Mouse (Mus musculus) erythroid progenitor cell, adult 5-6 weeks (primary cell): Measurements from ENCODE around the gene Vamp8. TPM values are rescaled to one million over a fixed set of nuclear protein-coding genes. Genes with fewer than 3 reads are reported as not detected.
A peak's percentile ranks its signal among the peaks of the same experiment; 100 is the strongest.

ENCODE experiments used
- ATAC-seq: replicated peaks from 2 replicates; pipeline ENCODE4 v1.8.0; 2016; ENCODE audit warnings: moderate number of reproducible peaks, mild to moderate bottlenecking, moderate TSS enrichment, inconsistent platforms; ENCODE audit not compliant: poor library complexity, low FRiP score, severe bottlenecking
- total RNA-seq, 2 experiments: library from RNA; stranded (forward) in 1 of 2; stranded (reverse) in 1 of 2; fragments of 150-400 nt in 1 of 2; fragments of 186-747, 209-891 nt in 1 of 2; gene quantifications; 2 replicates each; pipeline versions ENCODE4 v1.2.3 to v1.2.4; 2015 to 2017; ENCODE audit warnings: low replicate concordance in 2 of 2

The Vamp8 gene
- total RNA-seq, 2 experiments from 2014 or later: 229 to 259 TPM

DNA sequence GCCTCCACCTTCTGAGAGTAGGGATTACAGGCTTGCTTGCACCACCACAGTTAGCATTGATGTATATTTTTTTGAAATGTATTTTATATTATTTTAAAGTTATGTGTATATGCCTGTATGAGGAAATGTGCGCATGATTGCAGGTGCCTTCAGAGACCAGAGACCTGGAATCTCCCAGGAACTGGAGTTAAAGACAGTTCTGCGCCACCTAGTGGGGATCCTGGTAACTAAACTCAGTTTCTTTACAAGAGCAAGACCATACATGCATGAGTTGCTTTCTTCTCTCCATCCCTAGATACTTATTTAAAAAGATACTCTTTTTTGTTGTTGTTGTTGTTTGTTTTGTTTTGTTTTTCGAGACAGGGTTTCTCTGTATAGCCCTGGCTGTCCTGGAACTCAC is 19.1 kb upstream of the Vamp8 start:
- ATAC-seq: 0 out of 2 replicates have a peak, but pooled peaks have one; percentile 46

DNA sequence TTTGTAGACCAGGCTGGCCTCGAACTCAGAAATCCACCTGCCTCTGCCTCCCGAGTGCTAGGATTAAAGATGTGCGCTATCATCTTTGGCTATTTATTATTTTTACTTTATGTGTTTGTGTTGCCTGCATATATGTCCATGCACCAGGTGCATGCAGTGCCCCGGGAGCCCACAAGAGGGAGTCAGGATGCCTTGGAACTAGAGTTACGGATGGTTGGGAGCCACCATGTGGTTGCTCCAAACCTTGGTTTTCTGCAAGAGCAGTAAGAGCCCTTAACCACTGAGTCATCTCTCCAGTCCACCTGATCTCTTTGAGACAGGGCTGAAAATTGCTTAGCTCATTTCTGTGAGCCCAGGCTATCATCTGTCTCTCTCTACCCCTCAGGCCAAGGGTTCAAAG is 16.6 kb upstream of the Vamp8 start:
- peak; percentile 93 for ATAC-seq

DNA sequence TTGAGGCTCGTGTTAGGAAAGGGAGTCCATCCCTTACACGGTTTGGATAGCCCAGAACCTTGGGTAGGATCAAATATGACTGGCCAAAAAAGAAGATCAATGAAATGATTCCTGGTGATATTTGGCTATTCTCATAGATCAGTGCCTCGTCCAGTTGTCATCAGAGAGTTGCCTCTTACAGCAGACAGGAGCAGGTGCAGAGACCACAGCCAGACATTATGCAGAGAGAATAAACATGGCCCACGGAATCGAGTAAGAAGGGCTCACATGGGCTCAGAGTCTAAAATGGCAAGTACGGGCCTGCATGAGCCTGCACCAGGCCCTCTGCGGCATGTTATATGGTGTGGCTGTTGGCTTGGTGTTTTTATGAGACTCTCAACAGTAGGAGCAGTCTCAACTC is 14.9 kb upstream of the Vamp8 start:
- ATAC-seq: no peak

DNA sequence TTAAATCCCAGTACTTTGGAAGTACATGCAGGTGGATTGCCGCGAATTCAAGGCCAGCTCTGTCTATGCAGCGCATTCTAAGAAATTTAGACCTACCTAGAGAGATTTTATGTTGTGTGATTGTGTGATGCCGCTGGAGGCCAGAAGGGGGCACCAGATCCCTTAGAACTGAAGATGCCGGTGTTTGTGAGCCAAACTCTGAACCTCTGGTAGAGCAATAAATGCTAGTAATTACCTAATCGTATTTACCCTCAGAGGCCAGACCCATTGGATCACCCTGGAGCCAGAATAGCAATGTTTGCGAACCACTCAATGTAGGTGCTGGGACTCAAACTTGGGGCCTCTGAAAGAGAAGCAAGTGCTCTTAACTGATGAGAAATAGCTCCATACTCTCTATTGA is 11.4 kb upstream of the Vamp8 start:
- ATAC-seq: peak; percentile 90

DNA sequence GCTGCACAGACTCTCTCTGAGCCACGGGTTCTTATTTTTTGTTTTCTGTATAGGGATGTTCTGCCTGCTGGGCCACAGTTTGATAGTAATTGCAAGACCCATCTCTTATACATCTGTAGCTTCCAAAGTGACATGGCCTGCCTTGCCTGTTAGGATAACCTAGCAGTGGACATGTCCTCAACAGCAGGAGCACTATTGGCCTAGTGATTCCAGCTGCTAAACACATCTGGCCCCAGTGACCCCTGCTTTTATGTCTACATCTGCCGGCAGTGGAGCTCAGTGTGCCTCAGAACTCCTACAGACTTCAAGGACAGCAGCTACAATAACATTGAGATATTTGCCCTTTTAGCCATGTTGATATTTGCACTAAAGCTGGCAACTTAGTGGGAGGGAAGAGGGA is 9.5 kb upstream of the Vamp8 start:
- ATAC-seq: no peak

DNA sequence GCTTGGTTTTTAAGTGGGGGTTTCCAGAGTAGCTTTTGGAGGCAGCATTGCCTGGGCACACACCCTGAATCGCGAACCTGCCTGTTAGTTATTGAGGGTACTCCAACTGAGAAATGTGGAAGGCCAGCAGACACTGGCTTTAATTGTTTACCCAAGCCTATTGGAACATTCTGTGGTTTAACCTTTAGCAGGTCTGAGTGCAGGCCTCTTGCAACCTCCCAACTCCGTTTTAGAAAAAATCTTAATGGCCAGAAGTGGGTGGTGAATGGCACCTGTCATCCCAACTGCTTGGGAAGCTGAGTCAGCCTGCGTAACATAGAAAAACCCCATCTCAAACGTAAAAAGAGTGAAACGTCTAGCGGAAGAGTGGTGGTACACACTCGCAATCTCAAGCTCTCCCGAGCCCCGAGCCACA is 6.3 kb upstream of the Vamp8 start:
- ATAC-seq: no peak

DNA sequence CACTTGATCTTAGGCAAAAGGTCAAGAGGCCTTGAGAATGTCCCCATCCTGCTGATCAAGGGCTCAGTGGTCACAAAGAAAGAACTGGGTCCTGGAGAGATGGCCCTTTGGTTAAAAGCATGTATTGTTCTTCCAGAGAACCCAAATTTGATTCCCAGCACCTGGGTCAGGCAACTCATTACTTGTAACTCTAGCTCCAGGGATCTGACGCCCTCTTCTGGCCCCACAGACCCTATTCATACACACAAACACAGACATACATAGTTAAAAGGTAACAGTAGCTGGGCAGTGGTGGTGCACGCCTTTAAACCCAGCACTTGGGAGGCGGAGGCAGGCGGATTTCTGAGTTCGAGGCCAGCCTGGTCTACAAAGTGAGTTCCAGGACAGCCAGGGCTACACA is 1.8 kb upstream of the Vamp8 start:
- ATAC-seq: no peak

DNA sequence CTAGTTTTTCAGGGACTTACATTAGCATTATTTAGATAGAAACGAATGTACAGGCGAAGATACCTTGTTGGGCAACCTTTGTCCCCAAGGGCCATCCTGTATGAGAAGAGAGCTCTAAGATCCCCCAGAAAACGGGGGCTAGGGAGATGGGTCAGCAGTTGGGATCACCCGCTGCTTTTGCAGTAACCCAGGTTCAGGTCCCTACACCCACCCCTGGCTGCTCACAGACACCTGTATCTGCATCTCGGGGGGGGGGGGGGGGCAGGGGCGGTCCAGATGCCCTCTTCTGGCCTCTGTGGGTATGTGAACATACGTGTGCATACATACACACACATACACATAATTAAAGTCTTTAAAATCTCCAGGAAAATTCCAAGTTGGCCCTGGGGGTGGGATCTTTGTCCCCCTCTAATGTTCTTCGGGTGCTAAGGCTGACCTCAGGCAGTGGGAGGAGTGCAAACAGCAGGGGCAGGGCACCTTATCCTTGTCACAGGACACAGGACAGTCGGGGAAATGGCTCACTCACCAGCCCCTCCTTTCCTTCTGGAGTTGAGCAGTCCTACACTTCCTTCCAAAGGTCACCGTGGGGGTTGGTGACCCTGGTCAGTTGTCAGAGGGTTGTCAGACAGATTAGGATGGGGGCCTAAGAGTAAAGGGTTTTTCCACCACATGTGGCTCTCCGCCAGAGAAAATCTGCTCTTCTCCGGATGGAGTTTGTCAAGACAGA is 455 bp upstream of the Vamp8 start:
- ATAC-seq: peak; percentile 62

DNA sequence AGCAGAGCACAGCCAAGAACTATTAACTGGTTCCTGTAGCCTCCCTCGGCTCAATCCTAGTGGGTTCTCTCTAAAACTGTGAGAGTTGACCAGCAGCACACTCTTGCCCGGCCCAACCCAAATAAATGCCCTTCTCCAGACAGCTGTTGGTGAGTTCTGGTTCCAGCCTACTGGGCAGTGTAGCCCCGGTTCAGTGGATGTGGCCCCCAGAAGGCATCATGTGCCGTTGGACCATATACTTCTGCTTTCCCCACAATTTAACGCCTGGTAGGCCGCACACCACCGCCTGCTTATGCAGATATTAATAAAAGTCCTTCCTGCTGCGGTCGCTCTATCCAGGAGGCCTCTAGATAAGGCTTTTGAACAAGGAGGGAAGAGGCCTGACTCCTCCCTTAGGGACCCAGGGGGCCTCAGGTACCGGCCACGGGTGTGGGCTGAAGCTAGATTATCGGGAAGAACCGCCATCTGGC is 997 bp downstream of the Vamp8 start:
- ATAC-seq: peak; percentile 82

DNA sequence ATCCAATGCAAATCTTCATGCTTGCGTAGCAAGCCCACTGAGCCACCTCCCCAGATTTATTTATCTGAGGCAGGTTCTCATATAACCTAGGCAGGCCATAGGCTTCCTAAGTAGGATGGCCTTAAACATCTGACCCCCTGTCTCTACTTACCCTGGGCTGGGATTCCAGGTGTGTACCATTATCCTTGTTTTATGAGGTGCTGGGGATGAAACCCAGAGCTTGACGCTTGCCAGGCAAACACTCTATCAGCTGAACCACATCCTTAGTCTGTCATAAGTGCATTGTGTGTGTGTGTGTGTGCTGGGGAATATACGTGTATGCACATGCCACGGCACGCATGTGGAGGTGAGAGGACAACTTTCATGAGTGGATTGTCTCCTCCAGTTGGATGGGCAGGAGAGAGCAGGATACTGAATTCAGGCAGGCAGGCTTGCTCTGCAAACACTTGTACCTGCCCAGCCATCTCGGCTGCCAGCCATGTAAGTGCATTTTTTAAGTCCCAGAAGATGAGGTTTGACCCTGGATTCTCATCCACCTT is 1.6 kb downstream of the Vamp8 start:
- no peak for ATAC-seq

DNA sequence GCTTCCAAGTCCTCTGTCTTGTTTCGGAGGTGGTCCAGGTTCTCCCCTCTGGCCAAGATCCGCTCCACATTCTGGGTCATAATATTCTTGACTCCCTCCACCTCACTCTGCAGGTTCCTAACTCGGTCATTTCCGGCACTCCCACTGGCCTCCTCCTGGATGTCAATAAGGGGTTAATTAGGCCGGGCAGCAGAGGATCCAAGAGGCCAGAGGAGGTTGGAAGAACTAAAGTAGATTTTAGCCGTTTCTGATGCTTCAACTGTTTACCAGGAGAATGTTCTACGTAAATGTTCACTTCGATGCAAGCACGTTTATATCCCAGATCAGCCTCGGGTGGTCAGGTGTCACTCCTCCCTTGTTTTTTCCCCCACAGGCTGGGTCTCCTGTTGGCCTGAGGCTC is 2.2 kb downstream of the Vamp8 start:
- no peak for ATAC-seq

DNA sequence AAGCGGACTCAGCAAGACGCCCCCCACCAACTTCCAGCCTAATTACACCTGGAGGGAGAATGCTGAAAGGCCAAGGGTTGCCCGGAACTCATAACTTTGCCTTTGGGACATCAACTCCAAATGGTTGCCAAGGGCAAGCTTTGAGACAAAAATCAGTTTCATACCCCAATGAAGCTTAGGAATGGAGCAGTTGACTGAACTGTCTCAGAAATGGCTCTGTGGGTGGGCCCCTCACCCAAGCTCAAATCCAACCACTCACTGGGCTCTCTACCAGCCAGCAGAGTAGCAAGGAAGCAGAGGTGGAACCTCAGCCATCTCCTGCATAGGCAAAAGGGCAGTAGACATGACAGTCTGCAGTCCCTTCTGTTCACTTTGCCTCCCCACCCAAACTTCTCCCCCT is 2.7 kb downstream of the Vamp8 start:
- no peak for ATAC-seq

DNA sequence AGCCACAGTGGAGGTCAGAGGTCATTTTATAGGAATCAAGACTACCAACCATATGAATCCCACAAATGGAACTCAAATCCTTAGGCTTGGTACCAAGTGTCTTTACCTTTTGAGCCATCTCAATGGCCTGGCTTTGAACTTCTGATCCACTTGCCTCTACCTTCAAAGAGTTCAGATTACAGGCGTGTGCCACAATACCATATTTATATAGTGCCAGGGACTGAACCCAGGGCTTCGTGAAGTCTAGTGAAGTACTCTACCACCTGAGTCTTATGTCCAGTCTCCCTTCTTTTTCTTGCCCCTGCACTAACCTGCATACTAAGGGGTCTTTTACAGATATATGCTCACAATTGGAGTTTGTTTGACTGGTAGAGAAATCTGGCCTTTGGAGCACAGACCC is 3.9 kb downstream of the Vamp8 start:
- no peak for ATAC-seq

DNA sequence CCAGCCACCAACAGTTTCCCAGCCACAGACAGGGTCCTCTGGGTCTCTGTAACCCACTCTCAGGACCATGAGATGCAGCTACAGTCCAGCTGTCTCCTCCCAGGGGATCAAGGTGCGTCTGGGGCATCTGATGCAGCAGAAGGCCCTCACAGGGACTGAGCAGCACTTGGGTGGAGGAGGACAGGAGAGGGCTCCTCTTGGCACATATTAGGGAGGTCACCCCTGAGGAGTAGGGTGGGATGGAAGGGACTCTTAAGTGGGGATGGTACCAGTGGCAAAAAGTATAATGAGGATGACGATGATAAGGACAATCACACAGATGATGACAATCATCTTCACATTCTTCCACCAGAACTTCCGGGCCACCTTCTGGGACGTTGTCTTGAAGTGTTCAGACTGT is 5.2 kb downstream of the Vamp8 start:
- ATAC-seq: no peak

DNA sequence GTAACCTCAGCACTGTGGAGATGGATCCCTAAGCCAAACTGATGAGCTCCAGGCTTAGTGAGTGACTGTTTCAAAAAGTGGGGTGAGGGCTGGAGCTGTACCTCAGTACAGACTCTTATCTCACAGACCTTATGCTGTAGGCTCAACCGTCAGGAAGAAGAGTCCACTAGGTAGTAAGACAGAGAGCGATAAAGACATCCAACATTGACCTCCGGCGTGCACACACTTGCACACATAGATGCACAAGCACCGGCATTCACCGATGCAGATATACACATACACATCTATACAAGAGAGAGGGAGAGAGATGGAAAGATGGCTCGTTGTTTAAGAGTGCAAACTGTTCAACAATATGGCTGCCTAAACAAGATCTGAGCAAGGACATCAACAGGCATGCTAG is 6.6 kb downstream of the Vamp8 start:
- ATAC-seq: peak; percentile 69

DNA sequence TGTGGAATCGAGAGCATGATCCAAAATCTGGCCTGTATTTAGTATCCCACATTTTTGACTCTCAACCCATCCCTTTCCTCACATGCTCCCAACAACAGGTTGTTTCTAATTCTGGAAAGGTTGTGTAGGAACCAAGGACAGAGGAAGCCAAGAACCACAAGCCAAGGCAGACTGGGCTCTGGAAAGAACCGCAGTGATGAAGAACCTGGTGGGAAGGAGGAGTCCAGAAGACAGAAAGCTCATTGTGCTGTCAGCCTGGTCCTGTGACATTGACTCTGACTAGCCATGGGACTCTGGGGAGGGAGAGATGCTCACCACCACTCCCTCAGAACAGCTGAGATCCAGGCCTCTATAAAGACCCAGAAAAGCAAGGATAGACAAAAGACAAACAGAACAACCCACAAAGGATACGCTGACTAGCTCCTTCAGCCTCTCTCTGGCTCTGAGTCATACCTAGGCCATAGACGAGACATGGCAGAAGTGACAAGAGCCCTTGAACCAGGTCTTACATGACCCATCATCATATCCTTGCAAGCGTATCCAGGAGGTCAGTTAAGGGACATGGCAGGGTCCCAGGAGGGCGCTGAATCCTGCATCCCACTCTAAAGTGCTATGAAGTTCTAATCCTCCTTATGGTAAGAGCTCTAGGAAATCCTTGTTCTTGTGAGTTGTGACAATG is 7.2 kb downstream of the Vamp8 start:
- no peak for ATAC-seq

DNA sequence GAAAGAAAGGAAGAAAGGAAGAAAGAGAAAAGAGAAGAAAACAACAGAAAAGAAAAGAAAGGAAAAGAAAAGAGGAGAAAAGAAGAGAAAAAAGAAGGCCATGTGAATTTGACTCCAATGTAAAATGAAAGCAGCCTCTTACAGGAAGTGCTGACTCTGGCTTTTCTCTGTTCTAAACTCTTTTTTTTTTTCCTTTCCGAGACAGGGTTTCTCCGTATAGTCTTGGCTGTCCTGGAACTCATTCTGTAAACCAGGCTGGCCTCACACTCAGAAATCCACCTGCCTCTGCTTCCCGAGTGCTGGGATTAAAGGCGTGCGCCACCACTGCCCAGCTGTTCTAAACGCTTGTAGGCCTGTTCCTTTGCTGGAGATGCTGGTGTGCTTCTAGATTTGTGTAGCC is 8.0 kb downstream of the Vamp8 start:
- no peak for ATAC-seq

DNA sequence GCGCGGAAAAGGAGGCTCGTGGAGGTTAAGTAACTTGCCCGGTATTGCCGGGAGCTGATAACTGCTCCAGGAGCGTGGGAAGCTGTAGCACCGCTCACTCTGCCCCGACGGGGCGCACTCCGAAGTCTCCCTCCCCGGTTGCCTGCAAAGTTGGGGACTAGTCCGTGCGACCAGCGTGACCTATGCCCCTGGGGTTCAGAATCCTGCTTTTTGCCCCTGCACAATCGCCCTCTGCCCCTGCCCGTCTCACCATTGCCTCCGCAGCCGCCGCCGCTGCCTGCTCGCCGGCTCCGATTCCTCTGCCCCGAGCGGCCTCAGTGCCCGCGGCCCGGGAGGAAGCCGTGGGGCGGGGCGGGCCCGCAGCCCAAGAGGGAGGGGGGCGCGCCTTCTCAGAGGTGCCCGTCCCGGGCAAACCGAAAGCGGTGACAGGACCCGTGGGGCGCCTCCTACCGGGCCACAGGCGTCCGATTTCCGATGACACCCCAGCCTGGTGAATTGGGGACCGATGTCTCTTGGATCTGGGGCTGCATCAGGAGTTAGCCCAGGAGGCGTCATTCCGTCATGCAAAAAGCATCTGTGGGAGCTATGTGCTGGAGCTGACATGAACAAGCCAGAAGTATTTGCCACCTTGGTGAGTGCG is 10.3 kb downstream of the Vamp8 start, which contains the start of gene Vamp5:
Gene Vamp5 (minus strand): TSS at position 338 of the 640 bp plus-strand sequence.
- peak; percentile 80 for ATAC-seq

DNA sequence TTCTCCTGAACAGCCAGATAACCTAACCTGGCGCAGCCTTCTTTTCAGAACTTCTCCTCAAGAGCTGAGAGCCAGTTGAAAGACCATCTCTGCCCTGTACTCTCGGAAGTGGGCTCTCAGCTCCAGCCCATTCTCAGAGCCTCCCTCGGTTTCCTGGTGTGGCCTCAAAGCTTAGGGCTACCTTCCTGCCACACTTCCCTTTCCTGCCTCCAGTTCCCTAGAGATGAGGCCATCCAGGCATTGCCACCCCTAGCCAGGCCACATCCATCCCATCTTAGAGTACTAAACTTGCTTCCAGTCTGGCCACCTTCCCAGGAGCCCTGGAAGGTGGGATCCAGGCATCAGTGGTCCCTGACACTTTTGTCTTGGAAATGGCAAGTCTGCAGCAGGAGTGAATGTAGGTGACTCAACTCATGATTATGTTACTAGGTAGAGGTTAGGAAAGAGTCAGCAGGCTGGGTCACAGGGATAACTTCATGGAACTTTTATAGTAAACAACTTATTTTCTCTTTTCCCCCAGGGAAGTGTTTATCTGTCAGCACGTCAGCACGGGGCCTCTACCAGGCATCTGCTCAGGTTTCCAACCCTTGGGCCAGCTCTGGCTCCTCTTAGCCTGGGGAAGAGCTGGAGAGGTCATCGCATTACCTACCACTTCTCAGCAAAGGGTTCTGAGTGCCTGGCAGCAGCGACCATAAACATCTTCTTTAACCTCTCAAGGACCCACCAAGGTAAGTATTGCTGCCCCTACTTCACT is 10.9 kb downstream of the Vamp8 start:
- peak; percentile 45 for ATAC-seq
